Mouse (Mus musculus): ENCODE data around the gene Ccr1l1.

GRCm38 (mm10) chr9:124021672-124022071 lies 43.5 kb upstream of the Ccr1l1 start, which contains the start of gene Ccr3:
- TF ChIP-seq CTCF (IDR thresholded peaks at IDR 0.05; ENCODE audit: control insufficient read depth, insufficient read depth, insufficient read length) (no peak), USF1 (IDR thresholded peaks at IDR 0.05; ENCODE audit: low read depth) (no peak), MYOD1 (IDR thresholded peaks at IDR 0.05; ENCODE audit: control insufficient read depth, insufficient read length, low read depth) (no peak), MAX (IDR thresholded peaks at IDR 0.05) (no peak), CEBPB (IDR thresholded peaks at IDR 0.05; ENCODE audit: low read depth) (no peak), FOSL1 (IDR thresholded peaks at IDR 0.05; ENCODE audit: insufficient read depth, low read length, poor library complexity, severe bottlenecking) (no peak)

All from C2C12 (cell line).